Mouse (Mus musculus) adrenal gland, adult (tissue): ENCODE measurements at regions not wholly inside any gene's neighbourhood (a gene's known extent, or its start where the extent isn't known, plus 50 kb on each side); places are given as distances from the start of the nearest gene placed in this dataset.

Experiments used
- DNase-seq, 2 experiments: peaks; one replicate each; pipeline ENCODE4 v3.0.0; 2022 to 2023; ENCODE audit warnings: low spot score in 1 of 2; ENCODE audit not compliant: inconsistent age in 2 of 2

DNA sequence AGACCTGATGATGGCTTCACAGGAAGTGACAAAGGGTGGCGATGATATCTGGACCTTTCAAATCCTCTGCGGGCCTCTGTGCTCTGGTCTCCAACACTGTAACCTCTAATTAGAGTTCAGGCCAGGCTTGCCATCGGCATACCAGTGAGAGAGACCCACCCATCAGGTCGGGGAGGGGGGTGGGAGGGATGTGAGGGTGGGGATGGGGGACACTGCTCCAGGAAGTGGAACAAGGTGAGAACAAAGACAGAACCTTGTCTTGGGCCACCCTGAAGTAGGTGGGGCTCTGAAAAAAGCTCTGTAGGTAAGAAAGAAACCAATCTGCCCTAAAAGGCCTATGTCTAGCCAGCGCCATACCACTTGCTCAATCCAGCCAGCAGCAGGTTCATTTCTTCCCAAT is 243.0 kb upstream of the Tle3 start:
- DNase-seq = no peak

DNA sequence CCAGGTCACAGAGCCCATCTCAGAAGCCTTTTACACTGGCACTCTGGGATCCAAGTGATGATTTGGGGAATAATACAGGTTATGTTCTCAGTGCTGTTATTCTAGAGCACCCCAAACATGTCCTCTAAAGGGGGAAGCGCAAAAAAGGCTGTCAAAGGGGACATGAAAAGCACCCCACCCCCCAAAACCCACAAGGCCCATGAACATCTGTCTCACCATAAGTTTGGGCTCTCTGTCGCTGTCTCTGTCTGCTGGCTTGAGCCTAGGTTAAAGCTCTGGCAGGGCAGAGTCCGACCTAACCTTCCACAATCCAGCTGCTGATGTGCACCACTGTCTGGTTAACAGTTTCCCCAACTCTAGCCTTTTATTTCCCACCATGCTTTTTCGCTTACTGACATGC is 241.3 kb upstream of the Tle3 start:
- no peak for DNase-seq

DNA sequence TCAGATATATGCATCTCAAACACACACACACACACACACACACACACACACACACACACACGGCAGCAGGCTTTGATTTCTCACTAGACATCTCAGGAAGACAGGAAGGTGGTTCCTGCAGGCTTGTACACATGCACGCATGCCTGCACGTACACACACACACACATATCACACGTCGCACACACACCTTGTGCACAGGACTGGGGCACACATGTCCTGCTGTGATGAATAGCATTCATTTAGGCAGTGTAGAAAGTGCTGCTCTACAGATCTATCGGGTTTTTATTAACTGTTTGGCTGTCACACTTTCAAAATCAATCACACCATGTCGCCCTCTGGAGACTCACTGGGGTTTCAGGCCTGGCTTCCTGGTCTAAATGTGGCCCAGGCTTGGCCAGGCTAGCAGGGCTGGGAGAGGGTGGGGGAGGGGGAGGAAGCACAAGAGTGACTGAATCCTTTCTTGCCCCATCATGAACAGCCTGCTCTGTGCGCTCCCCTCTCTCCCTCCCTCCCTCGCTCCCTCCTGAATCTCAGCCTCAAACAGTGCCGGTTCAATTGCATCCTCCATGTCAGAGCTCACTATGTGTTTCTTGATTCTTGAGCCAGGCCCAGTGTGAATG is 236.8 kb upstream of the Tle3 start:
- no peak for DNase-seq

DNA sequence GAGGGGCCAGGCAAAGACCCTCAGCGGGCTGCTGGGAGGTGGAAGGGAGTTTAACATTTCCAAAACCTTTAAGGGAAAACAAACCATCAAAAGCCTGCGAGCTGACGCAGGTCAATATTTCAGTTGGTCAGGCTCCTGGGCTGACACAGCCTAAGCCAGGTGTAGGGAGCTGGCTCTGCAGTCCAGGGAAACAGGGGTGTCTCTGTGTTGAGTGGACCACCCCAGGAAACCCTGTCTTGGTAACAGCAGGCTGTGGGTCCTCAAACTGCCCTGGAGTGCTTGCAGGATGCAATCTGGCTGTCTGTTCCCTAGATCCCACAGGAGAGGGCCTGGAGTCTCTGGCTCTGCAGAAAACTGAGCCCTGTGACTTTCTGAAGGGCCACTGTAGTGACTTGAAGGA is 236.2 kb upstream of the Tle3 start:
- DNase-seq = no peak

DNA sequence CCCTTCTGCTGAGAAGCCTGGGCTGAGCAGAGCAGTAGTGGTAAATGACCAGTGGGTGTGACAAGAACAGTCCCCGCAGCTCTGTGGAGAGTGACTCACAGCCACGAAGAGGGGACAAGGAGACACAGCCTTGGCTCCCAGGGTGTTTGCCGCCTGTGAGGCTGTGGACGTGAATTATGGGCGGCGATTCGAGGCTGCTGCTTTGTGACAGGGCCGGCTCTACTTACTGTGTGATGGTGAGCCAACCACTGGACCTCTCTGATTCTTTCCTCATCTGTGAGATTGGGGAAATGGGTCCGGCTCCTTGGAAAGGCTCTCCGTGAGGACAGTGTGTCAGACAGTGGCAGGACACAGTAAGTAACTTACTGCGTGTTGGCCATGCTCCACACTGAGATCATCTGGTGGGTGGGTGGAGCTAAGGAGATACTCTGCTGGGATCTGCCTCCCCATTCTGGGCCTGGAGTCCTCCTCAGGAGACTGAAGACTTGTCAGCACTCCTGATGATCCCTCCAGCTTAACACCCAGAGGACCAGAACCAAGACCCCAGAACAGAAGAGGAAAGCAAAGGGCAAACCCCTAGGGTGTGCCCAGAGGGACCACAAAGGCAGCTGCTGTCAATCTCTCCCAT is 233.3 kb upstream of the Tle3 start:
- DNase-seq = peak; percentile 52 to 75

DNA sequence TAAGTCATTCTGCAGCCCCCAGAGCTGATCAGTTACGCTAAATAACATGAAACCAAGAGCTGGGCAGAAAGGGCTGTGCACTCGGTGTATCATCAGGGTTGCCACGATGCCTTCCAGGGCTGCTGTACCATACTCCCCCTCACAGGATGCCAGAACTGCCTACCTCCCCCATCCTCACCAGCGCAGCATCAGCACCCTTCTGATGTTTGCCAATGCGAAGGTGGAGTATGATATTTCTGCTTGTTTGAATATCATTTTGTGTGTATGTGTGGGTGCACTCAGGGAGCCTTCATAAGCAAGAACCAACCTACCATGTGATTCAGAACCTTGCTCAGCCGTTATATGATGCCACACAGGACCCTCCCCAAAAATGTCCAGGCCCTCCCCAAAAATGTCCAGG is 229.1 kb upstream of the Tle3 start:
- DNase-seq = no peak

DNA sequence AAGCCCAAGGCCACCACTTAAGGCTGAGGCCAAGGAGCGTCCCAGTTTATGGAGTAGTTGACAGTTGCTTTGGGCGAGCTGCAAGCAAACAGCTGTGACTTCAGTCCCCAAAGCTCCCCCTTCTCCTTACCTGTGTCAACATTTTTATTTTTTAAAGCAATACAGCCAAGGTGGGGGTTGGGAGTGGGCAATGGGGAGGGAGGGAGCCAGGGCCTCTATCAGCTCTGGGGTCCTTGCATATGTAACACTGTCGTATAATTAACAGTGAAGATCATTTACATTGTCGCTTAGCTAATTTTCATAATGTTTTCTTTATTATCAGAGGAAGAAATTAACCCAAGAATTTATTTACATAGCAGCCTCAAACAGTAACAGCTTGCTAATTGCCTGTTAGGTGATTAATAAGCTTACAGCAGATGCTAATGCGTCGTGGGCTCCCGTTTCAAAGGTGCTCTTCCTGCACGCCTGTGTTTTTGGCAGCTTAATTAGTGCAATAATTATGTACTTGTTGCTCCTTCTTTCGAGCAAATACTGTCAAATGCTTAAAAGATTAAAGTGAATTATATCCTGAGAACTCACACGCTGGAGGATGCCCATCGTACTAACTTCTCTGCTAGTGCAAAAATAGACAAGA is 227.4 kb upstream of the Tle3 start:
- DNase-seq = no peak

DNA sequence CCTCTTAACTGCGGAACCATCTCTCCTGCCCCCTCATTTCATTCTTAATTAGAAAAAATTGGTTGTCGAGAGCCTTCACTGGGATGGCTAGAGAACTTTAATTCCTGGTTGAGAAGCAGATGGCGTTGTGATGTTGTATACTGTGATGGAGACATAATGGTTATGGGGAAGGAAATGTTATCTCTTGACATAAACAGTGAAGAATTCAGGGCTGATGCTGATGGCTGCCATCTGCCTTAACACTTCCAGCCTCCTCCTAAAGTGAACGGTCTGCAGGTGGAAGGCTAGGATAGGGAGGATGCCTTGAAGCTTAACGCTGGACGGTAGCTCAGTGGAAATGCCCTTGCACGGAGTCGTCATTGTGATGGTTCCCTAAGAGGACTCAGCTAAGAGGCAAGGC is 226.4 kb upstream of the Tle3 start:
- no peak for DNase-seq

DNA sequence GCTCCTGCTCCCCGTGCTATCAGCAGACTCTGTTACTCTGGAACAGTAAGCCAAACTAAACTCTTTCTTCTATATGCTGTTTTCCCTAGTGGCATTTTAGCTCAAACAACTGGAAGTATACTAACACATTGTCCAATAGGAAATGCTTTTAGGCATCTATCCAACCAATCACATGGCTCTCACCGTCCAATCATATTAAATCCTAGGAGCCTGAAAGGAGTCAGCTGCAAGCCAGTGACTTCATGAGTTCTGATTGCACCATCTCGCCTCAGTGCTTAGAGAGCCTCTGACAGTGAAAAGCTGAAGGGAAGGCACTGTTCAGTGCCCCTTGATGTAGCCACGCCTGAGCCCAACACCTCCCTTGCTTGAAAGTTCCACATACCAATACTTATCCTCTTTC is 221.0 kb upstream of the Tle3 start:
- no peak for DNase-seq

DNA sequence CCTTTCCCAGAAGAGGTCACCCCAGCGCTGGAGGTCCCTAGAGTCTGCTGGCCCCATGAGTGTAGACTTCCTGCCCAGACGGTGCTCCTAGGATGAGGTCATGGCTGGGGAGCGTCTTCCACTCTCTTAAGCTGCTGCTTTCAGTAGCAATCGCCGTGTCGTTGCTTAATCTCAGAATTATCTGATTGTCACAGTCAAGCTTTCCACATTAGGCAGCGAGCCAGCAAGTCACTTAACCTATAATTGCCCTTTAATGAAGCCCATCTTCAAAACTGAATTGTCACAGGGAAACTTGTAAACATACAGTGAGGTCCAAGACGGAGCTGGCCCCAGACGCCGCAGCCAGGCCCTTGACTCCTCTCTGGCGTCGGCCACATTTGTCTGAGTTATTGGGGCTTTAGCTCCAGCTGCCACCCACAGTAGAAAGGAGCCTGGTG is 220.2 kb upstream of the Tle3 start:
- peak in 1 of 2 experiments; percentile 30 for DNase-seq

DNA sequence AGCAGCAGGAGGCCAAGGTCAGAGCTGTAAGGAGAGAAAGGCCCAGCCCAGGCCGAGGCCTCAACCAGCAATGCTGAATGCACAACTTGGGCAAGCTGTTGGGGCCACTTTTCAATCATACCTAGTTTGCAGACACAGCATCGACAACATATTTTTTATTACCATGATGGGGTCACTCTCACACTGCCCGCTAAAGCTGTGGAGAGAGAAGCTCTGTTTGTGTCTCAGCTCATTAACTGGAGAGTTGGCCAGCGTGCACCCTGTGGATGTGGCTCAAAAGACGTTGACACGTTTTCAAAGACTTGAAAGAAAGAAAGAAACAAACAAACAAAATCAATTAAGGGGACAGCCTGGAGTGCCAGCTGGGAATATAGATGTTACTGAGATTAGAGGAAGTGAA is 217.4 kb upstream of the Tle3 start:
- DNase-seq = no peak

DNA sequence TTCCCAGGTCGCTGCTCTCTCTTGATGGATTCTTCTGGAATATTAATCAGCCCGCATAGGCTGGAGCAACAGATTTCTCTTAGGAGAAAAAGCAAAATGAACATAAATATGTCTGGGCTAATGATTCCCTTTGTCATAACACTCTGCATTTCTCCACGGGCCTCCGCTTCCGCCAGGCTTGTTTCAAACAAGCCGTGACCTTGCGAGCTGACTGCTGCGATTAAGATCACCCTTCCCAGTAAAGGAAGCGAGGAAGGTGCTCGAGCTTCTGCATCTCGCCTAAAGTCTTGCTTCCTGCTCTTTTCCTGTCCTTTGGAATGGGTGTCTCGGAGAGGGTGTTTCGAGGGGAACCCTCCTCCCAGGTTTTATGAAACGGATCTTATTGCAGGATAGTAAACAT is 216.3 kb upstream of the Tle3 start:
- DNase-seq = peak in 1 of 2 experiments; percentile 58

DNA sequence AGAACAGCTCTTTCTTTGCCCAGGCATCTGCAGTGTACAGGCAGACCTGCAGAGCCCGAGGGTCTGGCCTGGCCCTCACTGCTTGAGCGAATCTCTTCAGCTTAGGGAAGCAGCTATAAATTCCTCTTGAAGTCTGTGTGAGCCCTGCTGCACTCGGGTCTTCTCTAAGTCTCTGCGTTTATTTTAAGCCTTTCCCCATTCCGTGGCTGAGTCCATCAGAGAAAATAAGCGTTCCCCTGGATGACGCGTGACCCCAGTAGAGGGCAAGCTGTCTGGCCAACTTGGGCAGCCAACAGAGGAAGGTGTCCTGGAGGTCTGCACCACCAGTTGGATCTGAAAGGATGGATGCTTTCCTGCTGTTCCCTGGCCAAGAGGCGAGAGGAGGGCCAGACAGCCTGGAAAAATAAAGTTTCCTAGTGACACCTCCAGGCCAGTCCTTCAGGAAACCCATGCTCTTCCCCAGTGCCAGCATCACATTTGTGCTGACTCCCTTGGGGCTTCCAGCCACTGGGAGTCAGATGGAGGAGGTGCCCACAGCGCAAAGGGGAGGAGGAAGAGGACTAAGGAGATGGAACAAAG is 213.9 kb upstream of the Tle3 start:
- peak in 1 of 2 experiments; percentile 34 for DNase-seq

DNA sequence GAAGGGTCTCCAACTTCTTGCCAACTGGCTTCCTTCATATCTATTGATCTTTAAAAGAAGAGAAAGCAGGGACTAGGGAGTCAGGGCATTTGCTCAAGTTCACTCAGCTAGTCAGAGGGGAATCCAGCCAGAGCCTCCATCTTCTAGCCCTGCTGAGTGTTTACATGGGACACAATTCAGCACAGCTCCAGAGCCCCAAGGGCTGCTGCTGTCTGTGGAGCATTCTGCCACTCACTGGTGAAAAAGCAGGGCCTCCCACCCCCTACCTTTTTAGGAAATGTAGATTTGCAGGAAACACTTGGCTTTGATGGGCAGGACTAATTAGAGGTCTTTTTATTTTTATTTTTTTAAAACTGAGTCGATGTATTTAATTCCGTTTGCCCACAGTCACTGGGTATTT is 213.0 kb upstream of the Tle3 start:
- no peak for DNase-seq

DNA sequence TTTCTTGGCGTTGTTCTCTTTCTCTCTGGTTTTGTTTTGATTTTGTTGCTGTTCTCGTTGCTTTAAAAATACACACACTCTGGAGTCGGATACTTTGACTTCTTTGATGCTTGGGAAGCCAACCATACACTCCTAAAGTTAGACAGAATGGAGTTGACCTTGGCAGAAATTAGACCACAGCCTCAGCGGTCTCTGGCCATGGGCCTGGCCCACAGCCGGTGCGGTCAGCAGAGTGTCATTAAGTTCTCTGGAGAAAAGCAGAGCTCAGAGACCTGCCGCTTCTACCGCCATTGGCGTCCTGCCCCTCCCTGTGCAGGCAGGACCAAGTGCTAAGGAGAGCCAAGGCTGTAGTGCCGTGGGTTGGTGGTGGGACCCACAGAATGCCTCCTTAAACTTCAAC is 212.6 kb upstream of the Tle3 start:
- peak; percentile 31 to 36 for DNase-seq

DNA sequence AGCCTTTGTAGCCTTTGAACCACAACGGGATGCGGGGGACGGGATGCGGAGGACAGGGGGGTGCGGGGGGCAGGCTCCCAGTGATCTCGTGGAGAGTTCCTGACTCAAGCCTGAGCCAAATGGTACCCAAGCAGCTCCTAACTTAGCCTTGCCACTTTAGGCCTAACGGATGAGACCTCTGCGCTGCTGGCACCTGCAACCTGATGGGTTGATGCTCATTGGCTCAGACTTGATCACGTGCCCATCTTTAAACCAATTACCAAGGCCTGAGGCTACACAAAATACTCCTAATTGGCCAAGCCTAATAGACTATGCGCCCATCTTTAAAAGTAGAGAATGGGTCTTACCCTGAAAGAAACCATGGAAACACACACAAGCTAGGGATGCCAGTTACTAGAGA is 209.3 kb upstream of the Tle3 start:
- DNase-seq = no peak

DNA sequence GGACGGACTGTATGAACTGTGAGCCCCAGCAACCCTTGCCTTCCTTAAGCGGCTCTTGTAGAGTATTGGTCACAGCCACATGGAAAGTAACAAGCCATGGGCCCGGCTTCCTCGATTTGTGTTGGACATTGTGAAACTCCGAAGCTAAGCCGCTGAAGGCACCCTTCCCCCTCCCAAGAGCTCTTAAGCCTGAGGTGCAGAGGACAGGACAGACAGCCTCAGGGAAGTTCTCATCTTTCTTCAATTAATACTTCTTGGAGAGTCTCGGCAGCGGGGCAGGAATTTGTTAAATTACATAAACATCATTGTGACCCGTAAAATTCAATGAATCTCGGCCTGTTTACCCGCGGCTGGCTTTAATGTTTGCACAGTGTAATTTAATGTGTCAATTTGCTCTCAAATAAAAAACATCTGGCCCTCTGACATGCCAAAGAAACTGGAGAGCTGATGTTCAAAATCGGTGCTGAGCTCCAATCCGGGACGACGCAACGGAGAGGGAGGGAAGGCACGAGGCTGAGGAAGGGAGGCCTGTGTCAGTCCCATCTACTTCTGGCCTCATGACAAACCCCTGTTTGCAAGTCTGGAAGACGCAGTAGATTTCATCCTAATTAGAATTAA is 208.4 kb upstream of the Tle3 start:
- peak in 1 of 2 experiments; percentile 40 for DNase-seq

DNA sequence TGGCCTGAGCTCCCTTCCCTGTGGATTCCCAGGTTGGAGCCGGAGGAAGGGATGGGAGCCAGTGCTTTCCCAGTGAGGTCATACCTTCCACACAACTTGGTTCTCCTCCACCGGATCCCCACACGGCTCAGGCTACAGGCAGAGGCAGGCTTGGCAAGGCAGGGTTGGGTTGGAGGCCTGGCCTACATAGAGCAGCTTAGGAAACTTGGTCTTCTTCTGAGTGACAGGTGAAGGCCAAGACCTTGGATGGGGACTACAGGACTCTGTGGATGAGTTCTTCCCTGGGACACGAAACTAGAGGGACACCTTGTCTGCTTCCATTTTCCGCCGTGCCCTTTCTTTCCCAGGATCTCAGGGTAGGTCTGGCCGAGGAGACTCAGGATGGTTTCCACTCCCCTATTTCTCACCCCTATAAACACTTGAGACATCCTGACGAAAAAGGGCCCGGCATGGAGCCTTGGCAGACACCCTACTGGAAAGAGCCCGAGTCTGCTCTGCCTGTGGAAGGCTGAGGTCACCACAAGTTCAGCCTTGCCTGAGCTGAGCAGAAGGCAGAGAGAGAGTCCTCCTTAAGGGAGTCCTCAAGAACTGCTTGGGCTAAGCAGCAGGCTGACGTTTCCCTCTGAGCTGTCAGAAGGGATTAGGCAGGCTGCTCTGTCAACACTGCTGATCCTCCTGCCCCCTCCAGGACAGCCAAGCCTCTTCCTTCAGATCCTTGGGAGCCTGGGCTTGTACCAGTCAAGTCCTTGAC is 207.5 kb upstream of the Tle3 start:
- peak; percentile 85 to 90 for DNase-seq

DNA sequence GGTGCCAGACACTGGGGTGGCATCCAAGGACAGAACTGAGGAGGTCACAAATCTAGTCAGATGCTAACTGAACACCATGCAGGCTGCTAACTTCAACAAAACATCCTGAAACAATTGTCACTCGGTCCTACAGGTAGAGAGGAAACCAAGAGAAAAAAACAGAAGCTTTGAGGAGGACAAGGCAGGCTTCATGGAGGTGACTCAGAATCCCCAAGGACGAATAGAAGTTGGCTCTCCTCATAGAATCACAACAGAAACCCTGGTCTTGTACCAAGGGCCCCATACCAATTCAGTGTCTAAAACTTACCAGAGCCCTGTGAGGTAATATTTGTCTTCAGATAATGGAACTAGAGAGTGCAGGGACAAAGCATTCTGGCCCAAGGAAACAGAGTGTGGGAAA is 206.1 kb upstream of the Tle3 start:
- DNase-seq = peak; percentile 44 to 80

DNA sequence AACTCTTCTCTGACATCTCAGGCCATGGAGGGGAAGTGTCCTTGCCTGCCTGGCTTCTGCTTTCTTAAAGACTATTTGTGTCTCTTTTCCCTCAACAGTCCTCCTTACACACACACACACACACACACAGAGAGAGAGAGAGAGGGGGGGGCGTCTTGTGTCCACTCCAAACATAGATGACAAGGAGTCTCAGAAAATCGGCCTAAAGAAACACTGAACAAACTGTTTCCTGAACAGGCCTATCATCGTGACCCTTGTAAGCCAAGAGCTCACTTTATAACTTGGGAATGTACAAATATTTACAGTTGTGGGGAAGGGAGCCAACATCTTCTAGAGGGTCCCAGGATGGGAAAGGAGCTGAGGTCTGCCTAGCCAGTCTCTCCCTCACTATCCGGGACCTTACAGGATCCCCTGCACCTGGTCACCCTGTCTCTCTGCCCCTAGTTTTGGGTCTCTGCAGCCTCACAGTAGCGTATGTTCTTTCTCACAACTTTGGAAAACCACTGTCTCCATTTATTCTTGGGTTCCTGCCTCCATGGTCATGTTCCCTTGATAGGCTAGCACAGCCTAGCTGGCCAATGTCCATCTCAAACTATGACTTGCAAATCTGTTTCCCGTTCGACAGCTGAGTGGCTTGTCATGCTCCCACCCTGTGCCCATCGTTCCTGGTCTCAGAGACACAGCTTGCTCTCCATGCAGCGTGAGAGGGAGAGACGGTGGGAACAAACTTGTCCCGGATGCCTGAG is 204.9 kb upstream of the Tle3 start:
- DNase-seq = peak in 1 of 2 experiments; percentile 34
